Mouse (Mus musculus) testis, adult 2 months (tissue): Measurements from ENCODE around the gene Ccnq.

ENCODE experiments used
- CTCF ChIP-seq: fragments of 200-500 bp; IDR thresholded peaks from 2 replicates; pipeline ENCODE4 v1.5.1; 2012; ENCODE audit warnings: low read depth, mild to moderate bottlenecking, inconsistent platforms, low read length, moderate library complexity; ENCODE audit not compliant: control insufficient read depth, insufficient read depth, insufficient replicate concordance
- POLR2A ChIP-seq: fragments of 200-500 bp; IDR thresholded peaks from 2 replicates; pipeline ENCODE4 v1.6.1; 2012; ENCODE audit warnings: low read depth, mild to moderate bottlenecking, inconsistent platforms, low read length, moderate library complexity; ENCODE audit not compliant: control insufficient read depth

DNA sequence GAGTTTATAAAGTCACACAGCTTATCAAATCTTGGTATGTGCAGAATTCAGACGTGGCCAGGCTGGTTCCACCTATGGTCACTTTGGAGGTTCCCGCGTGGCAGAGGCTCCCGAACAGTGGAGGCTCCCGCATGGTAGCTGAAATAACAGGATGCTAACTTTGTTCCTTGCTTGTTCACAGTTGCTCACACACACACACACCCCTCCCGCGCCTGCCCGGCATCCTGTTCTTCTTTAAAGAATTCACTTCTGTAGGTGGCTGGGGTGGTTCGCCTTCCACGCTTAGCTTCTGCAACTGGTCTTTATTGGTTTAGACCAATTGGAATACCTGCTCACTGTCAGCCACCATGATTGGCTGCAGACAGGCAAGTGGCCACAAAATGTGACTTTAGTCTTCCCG lies 41.6 kb upstream of the Ccnq start:
- TF ChIP-seq CTCF (no peak), POLR2A (no peak)
